Mouse (Mus musculus) induced T-regulatory cell, adult 2 months (primary cell): Measurements from ENCODE around the gene Rab36.

Experiments
- DNase-seq: peaks from one replicate; pipeline ENCODE4 v3.0.0-alpha.2; 2012; ENCODE audit warnings: low read depth

The Rab36 gene

GRCm38 (mm10) chr10:75036883-75037379 is at the start of gene Rab36:
Rab36 (plus strand) TSS chr10:75037058.
- DNase-seq = peak; percentile 88

- no peak for DNase-seq
These were observed 49.0 kb upstream of the Rab36 start for GRCm38 (mm10) chr10:74987698-74988470.

GRCm38 (mm10) chr10:74989814-74990213 is 47.0 kb upstream of the Rab36 start:
- DNase-seq = no peak

- DNase-seq = no peak
These were observed 46.1 kb upstream of the Rab36 start for GRCm38 (mm10) chr10:74990584-74991322.

GRCm38 (mm10) chr10:74994863-74995262 is 42.0 kb upstream of the Rab36 start:
- DNase-seq = no peak

- DNase-seq = no peak
These were observed 41.5 kb upstream of the Rab36 start for GRCm38 (mm10) chr10:74995377-74995776.

- no peak for DNase-seq
These were observed 35.5 kb upstream of the Rab36 start for GRCm38 (mm10) chr10:75001391-75001790.

- DNase-seq = no peak
These were observed 32.8 kb upstream of the Rab36 start for GRCm38 (mm10) chr10:75004067-75004466.

- DNase-seq = no peak
These were observed 29.8 kb upstream of the Rab36 start for GRCm38 (mm10) chr10:75006889-75007662.

GRCm38 (mm10) chr10:75010704-75011103 is 26.2 kb upstream of the Rab36 start:
- no peak for DNase-seq

GRCm38 (mm10) chr10:75015465-75015864 is 21.4 kb upstream of the Rab36 start:
- no peak for DNase-seq

GRCm38 (mm10) chr10:75016481-75016880 is 20.4 kb upstream of the Rab36 start:
- DNase-seq = no peak

- DNase-seq = no peak
These were observed 16.6 kb upstream of the Rab36 start for GRCm38 (mm10) chr10:75020271-75020670.

- peak; percentile 71 for DNase-seq
These were observed 15.7 kb upstream of the Rab36 start for GRCm38 (mm10) chr10:75021138-75021537.

- DNase-seq = no peak
These were observed 10.4 kb upstream of the Rab36 start for GRCm38 (mm10) chr10:75026491-75026890.

GRCm38 (mm10) chr10:75028743-75029142 is 8.1 kb upstream of the Rab36 start:
- DNase-seq = no peak

GRCm38 (mm10) chr10:75029677-75030076 is 7.2 kb upstream of the Rab36 start:
- no peak for DNase-seq

- no peak for DNase-seq
These were observed 6.6 kb upstream of the Rab36 start for GRCm38 (mm10) chr10:75030234-75030633.

GRCm38 (mm10) chr10:75031345-75032114 is 5.3 kb upstream of the Rab36 start:
- DNase-seq = no peak

GRCm38 (mm10) chr10:75032395-75032794 is 4.5 kb upstream of the Rab36 start, which contains the start of gene Rsph14:
Rsph14 (minus strand) TSS chr10:75032586.
- DNase-seq = no peak

- peak; percentile 42 for DNase-seq
These were observed 5.2 kb downstream of the Rab36 start for GRCm38 (mm10) chr10:75042060-75042459.

GRCm38 (mm10) chr10:75044459-75044858 is 7.6 kb downstream of the Rab36 start:
- DNase-seq = no peak
